Mouse (Mus musculus) spleen, postnatal 14 days (tissue): ENCODE measurements around the gene Pim3.
A peak's percentile ranks its signal among the peaks of the same experiment; 100 is the strongest.

Experiments
- DNase-seq, 2 experiments: peaks; one replicate each; pipeline ENCODE4 v3.0.0; 2021 to 2022; ENCODE audit warnings: low spot score in 2 of 2

Gene Pim3

DNA sequence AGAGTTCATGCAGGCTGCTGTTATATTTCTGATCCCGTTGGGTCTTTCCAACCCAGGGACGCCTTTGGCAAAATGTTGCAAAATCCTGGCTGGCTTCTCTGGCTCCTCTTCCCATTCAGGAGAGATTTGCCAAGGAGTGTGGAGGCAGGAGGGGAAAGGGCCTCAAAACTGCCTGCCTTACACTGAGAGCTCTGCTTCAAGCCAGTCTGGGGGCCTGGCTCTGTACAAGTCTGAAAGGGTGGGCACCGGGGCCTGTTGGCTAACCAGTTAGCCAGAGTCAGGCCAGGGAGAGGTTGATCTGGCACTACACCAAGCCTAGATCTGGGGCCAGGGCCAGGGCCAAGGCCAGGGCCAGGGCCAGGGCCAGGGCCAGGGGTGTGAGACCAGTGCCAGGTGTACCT, 3.8 kb upstream of the Pim3 start:
- DNase-seq = no peak

DNA sequence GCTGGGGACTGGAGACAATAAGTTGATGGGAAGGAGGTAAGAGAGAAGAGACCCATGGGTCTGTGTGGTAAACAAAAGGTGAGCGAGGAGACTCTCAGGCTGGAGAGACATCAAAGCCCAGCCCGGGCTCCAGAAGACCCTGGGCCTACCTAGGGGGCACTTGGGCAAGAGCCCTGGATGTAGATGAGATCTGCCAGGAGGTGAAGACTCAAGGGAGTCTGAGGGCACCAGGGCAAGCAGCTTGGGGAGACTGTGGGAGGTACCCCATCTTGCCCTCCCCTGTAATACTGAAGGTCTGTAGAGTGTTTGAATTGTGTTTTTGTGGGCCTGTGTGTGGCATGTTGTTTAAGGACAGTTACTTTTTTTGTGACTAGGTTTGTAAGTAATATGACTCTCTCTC, 3.3 kb upstream of the Pim3 start:
- DNase-seq = no peak

DNA sequence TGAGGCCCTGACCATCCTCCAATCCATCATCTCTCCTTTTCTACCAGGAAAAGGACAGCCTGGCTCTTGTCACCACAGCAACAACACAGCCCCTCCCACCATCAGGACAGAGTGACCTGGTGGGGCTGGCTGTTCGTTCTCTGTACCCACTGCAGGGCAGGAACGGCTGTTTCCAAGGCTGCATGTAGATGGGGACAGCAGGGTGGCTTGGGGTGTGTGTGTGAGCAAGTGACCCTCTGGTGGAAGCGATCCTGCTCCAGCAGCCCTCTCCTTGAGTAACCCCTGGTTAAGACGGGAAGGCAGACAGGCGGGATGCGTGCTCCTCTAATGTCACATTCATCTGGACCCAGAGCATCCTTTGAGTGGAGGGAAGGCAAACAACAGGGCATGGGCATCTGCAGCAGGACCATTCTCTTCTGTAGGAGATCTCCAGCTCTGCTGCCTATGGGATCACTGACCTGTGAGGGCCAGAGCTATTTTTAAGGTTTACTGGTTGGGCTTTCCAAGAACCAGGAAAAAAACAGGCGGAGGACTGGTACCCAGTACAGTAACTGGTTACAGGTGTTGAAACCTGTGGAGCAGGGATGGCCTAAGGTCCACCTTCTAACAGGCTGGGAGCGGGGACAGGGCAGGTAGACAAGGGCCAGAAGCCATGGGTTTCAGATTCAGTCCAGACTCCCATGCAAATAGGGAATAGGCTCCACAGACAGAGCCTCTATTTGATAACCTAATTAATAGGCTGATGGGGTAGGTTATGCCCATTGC, 2.6 kb upstream of the Pim3 start:
- DNase-seq = no peak

DNA sequence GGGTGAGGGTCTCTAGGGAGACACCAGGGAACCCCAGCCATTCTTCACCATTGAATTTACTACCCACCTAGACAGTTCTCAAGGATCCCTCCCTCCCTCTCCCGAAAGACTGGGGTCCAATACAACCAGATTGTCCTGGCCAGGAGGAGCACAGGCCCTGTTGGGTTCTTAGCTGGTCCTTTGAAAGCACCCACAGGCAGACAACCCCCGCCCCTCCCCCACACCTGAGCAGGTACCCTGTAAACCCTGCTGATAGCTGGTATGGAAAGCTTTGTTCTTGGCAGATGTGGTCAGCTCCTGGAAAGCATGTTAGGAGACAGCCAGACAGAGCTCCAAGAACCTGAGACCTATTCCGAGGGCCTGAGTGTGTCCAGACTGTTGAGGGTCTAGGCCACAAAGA, 1.2 kb upstream of the Pim3 start:
- DNase-seq = no peak

DNA sequence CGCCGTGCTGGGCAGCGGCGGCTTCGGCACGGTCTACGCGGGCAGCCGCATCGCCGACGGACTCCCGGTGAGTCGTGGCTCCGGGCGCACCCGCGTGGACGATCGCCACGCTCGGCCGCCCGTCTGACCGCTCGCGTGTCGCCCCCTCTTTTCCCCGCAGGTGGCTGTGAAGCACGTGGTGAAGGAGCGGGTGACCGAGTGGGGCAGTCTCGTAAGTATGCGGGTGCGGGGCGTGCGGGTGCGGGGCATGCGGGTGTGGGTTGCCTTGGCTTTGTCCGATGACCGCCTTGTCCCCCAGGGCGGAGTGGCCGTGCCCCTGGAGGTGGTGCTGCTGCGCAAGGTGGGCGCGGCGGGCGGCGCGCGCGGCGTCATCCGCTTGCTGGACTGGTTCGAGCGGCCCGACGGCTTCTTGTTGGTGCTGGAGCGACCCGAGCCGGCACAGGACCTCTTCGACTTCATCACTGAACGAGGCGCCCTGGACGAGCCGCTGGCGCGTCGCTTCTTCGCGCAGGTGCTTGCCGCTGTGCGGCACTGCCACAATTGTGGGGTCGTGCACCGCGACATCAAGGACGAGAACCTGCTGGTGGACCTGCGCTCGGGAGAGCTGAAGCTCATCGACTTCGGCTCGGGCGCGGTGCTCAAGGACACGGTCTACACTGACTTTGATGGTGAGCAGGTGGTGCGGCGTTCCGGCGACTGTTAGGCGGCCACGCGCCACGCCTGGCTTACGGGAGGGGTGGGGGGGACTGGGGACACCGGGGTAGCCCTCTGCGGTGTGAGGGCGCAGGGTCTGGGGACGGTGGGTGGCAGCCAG, 1.1 kb downstream of the Pim3 start:
- DNase-seq = peak in 1 of 2 experiments; percentile 26

DNA sequence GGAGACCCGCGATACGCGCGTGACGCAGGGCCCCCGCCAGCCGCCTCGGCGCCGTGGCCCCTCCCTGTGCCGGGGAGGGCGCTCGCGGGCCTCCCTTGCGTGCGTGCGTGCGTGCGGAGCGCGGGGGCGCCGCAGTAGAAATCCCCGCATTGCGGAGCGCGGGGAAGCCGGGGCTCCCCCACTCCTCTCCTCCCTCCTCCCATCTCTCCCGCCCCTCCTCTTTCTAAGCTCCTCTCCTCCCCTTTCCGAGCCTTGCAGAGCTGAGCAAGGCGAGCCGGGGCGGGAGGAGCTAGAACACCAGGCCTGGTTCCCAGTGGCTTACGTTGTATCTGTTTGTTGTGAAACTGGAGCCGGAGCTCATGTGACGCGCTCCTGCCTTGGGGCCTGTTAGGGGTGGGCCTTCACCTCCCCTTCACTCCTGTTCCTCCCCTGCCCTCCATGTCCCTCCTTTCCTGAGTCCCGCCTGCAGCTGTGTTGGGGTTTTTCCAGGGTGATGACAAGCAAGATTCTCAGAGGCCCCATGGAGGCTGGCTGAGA, 1.8 kb downstream of the Pim3 start:
- peak in 1 of 2 experiments; percentile 41 for DNase-seq

DNA sequence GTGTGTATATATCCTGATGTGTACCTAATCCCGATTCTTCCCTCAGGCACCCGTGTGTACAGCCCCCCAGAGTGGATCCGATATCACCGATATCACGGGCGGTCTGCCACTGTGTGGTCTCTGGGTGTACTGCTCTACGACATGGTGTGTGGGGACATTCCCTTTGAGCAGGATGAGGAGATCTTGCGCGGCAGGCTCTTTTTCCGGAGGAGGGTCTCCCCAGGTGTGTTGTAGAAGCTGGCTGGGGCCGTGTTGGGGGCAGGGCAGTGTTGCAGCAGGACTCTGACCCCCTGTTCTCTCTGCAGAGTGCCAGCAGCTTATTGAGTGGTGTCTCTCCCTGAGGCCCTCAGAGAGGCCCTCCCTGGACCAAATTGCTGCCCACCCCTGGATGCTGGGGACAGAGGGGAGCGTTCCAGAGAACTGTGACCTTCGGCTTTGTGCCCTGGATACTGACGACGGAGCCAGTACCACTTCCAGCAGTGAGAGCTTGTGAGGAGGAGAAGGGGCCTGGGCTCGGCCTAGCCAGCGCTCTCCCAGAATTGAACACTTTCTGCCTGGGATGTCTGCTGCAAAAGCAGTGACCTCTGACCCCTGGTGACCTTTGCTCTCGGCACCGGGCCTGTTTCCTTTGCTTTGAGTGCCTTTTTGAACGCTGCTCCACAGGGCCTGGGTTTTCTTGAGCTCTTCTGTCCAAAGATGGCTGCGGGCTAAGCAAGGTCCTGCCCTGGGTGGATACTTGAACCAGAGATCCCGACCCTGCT, 2.5 kb downstream of the Pim3 start:
- no peak for DNase-seq

DNA sequence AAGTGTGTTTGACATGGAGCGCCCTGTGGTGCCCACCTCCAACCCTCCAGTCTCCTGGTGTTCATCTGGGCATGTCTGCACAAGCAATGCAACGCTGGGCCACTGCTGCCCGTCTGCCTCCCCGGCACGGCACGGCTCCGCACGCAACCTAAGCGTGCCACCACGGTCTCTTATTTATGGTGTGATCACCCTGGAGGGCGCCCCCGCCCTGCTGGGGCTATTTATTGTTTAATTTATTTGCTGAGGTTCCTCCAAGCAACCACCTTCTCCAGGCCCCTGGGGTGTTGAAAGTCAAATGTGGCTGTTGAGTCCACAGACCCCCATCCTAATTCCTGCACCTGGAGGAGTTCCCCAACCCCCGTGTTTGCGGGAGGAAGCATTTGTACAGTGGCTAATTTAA, 3.1 kb downstream of the Pim3 start:
- no peak for DNase-seq

DNA sequence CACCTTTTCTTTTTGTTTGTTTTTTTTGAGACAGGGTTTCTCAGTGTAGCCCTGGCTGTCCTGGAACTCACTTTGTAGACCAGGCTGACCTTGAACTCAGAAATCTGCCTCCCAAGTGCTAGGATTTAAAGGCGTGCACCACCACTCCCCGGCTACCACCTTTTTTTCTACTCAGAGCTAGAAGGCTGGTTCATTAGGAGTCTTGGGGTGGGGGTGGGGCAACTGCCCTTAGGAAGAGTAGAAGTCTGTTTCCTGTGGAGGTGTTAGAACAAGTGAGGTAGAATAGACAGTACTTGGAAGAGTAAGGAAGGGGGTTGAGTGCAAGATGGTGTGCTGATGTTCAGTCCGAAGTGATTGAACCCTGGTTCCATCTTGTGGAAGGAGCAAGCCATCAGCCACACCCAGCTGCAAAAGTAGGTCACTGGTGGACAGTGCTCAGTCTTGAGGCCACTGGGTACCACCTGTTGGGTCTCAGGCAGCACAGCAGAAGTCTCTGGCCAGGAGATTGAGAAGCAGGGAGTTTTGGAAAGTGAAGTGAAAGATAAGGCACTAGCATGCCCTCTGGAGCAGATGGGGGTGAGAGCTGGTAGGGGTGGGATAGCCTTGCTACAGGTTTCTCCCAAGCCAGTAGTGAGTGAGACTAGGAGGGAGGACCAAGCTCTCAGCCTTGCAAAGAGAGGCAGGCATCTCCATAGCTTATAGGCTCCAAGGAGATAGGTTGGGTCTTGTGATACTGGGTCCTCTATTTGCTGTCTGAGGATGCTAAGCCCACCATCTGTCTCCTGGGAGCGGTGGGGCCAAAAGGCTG, 4.1 kb downstream of the Pim3 start:
- no peak for DNase-seq

DNA sequence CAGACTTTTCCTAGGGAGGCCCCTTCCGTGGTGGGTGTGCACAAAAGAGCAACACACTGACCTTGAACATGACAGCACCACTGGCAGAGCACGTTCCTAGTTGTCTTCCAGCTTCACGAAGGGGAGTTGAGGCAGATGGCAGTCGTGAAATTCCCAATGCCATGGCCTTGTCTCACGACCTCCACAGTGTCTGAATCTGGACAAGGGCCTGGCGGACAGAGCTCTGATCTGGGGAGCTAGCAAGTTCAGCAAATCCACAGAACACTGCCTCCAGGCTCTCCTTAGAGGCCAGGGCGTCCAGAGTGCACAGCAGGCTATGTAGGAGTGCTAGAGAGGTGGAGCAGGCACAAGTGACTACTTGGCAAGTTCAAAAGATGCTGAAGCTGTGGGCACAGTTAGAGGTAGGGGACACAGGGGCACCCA, 5.0 kb downstream of the Pim3 start:
- no peak for DNase-seq

DNA sequence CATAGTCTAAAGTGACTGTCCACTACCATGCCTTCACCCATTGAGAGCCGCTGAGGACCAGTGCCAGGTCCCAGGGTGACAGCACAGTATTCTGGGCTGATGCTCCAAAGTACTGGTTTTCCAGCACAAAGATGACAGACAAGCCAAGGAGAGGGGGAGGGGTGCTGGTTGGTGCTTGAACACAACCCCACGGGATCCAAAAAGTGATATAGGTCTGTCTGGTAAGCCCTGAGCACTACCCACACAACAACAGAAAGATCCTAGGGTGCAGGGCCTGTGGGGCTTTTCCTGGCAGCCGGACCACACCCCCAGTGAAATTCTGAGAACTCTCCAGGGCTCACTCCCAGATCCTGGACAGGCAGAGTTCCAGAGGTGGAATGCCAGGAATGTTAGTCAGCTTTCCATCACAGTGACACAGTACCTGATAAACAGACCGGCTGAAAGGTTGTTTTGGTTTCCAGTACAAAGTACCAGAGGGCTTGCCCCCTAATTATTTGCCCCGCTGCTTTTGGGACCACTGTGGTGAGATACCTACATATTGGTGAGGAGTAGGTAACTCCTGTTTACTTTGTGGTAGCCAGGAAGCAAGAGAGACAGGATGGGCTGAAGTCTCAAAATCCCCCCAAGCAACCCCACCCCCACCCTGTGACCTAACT, 5.5 kb downstream of the Pim3 start:
- DNase-seq = no peak

DNA sequence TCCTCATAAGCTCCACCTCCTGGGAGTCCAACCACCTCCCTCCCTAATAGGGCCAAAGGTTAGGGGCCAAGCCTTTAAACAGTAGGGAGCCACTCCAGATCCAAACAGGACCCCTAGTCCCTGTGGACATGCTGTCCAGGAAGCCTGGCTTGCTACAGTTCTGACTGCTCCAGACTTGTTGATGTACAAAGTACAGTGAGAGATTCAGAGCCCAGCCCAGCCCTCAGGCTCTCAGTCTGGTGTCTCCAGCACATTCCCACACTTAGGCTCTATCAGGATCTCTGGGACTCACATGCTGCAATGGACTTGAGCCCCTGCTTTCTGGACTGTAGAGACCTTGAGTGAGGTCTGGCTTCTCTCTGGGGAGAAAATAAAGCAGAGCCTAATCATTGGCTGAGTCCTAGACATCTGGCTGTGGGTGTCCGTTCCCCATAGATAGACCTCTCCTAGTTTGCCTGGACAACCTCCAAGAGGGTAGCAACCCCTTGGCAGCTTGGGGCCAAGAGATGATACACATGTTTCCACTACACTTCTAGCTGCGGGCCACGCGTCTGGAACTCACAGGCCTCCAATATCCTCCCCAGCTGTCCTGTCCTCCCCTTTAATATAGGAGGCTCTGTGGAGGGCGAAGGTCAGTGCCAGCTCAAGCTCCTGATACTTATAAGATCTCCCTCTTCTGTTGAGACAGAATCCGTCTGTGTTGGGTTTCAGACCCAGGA, 6.2 kb downstream of the Pim3 start:
- no peak for DNase-seq

DNA sequence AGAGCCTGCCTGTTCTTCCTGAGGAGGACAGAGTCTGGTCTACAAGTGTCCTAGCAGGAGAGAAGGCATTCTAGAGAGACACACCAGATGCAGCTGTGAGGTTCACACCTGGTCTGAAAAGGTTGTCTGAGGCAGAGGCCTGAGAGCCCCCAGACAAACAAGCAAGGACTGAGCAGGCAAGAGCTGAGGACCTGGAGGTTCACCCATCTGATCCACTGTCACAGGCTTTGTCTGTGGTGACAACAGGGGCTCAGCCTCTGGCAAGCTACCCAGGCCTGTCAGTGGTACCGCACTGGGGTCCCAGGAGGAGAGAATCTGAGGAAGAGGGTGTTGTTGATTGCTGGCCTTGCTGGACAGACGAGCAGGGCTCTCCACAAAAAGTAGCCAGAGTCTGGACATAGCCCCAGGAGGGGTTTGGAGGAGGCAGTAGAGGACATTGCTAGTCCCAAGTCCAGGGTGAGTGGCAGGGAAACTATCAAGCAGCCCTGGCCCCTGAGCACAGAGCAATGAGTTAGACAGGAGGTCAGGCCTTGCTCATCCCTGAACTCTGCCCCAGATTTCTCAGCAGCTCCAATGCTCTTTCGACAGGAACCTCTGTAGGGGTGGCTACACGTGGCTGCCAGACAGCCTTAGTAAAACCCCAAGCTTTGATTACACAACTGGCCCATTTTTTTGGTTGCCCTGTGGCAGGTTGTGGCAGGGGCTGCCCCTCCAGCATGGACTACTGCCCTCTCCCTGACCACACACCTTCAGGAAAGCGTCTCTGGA, 8.6 kb downstream of the Pim3 start:
- no peak for DNase-seq

DNA sequence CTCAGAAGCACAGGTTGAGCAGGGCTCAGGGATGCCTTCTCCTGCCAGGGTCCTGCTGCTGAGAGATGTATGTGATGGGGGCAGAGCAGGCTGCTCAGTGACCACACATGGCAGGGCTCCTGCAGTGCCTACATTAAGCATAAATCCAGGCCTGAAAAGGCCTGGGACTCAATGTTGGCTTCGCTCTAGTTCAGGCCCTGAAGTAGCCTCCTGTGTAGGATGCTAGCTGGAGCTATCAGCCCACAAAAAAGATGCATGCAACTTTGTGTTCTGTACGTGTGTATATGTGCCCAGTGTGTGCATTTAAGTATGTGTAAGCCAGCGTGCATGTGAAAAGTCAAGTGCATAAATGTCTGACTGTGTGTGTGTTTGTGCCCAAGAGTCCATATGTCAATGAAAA, 12.1 kb downstream of the Pim3 start:
- DNase-seq = no peak

DNA sequence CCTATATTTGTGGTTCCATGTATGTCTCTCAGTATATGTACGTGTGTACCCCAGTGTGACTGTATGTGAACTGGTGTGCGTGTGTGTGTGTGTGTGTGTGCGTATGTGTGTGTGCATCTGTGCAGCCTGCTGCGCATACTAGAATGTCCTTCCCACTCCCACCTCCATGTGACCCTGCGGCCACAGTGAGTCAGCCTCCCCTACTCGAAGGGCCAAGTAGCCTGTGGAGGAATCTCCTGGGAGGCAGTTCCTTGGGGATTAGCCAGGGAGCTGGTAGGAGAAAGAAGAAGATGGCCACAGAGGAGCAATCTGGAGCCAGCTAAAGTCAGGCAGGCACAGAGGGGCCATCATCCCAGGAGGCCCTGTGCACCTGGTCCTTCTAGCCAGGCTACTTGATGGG, 12.5 kb downstream of the Pim3 start:
- DNase-seq = no peak

DNA sequence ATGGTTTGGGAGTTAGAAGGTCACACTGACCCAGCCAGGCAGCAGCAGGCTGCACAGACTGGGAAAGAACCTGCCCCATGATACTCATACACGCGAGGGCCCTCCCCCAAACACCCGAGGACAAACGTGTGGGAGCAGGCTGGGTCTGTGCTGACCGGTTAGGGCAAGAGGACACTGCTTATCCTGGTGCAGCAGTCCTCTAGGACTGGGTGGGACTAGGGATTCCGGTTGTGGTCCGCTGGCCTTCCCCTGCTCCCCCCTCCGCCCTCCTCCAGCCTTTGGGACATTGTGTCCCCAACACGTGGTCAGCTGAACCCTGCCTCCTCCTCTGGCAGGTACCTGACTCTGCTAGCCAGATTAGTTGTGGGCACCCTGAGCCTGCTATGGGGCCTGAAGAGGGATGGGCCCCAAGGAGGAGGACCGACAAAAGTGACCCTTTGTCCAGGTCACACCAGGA, 13.7 kb downstream of the Pim3 start:
- DNase-seq = no peak

DNA sequence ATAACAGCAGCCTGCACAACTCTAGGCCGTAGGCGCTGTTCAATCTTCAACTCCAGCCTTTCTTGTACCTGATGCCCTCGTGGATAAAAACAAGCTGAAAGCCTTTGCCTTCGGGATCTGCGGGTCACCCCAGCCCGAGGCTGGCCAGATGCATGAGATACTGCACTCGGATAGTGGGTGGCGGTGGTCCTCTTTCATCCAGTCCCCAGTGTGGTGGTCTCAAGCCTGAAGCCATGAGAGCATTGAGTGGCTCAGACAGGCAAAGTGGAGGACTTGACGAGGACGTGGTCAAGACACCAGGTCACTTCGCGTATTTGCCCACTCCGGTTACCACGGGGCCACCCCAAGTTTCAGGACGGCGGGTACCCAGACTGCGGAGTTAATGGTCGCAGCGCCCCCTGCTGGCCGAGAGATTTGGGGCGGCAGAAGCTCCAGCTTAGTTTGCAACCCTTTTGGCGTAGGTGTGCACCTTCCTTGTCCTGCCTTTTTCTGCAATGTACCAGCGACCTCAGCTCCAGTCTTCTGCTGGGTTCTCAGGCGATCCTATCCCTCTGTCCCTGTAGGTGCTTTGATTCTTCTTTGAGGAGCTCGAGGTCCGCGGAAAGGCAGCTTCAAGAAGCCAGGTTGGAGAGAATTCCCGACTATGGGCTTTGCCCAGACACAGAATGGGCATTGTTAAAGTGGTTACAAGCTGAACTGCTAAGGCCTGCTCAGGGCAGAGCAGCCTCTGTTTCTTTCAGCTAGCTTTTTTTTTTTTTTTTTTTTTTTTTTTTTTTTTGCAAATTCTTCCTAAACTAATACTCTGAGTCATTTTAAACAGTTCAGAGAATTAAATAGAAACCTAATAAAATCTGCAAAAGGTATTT, 14.4 kb downstream of the Pim3 start:
- peak; percentile 61 to 75 for DNase-seq

DNA sequence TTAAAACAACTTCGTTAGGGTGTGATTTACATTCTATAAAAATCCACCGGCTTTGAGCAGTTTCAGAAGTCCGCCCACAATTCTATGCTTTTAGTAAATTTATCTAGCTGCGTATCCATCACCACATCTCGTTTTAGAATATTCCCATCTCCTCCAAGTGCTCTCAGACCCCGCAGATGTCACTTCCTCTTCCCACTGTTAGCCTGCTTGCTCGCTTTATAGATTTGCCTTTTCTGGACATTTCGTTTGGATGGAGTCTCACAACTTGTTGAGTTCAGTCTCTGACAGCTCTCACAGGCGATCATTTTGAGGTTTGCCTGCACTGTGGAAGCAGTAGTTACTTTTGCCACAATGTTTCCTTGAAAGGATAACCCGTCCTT, 15.0 kb downstream of the Pim3 start:
- DNase-seq = no peak
